9 mouse cellular contexts compared by ENCODE assay signal in genomic region chr4:127330181-127331100, GRCm38 (mm10). TPM values are rescaled to one million over a fixed set of nuclear protein-coding genes. Genes with fewer than 3 reads are reported as not detected.
A peak's percentile ranks its signal among the peaks of the same experiment; 100 is the strongest.
DNase-seq lines count a peak whose midpoint lies in the region; ATAC-seq and TF ChIP-seq lines count a peak whose summit lies in the region.
"Had no signal": no experiment of that assay in that cellular context is flagged by ENCODE, and none has a peak within 500 bp of the region (broad histone marks: within the 10 kb centered on the region; RNA-seq: fewer than 3 reads in every experiment).

Gene Gjb3 (minus strand): TSS chr4:127330844.

- H3K27ac ChIP-seq in heart, embryonic 15.5 days, result no peak within 1 kb of the TSS
- no peak within 1 kb of the TSS for H3K27ac ChIP-seq in forebrain, embryonic 15.5 days (replicated peaks)
- H3K27ac ChIP-seq in liver, postnatal 0 days (ENCODE audit: low read depth), result no peak within 1 kb of the TSS
- H3K27ac ChIP-seq: macrophage had no signal

- peaks cover 17% of the 10 kb centered on the region for H3K4me1 ChIP-seq in heart, embryonic 15.5 days (replicated peaks)
- peaks cover 18% of the 10 kb centered on the region for H3K4me1 ChIP-seq in forebrain, embryonic 15.5 days
- H3K4me1 ChIP-seq in liver, postnatal 0 days (ENCODE audit: insufficient read depth), result no peaks in the 10 kb centered on the region; the same call in 1 of the 2 replicates

- no peaks in the 10 kb centered on the region for H3K36me3 ChIP-seq in heart, embryonic 15.5 days
- no peaks in the 10 kb centered on the region for H3K36me3 ChIP-seq in forebrain, embryonic 15.5 days
- no peaks in the 10 kb centered on the region for H3K36me3 ChIP-seq in liver, postnatal 0 days (replicated peaks; ENCODE audit: insufficient read depth, low read length)

- no peak within 1 kb of the TSS for H3K9ac ChIP-seq in heart, embryonic 15.5 days
- no peak within 1 kb of the TSS; the same call in 1 of the 2 replicates for H3K9ac ChIP-seq in forebrain, embryonic 15.5 days (replicated peaks)
- no peak within 1 kb of the TSS for H3K9ac ChIP-seq in liver, postnatal 0 days (replicated peaks)

- H3K9me3 ChIP-seq in heart, embryonic 15.5 days (replicated peaks), result no peaks in the 10 kb centered on the region
- H3K9me3 ChIP-seq in forebrain, embryonic 15.5 days, result no peaks in the 10 kb centered on the region
- no peaks in the 10 kb centered on the region for H3K9me3 ChIP-seq in liver, postnatal 0 days (ENCODE audit: low read length)

- intact Hi-C loops in heart, postnatal 10 days (cut with DNase I), result no loop called here

- peak within 1 kb of the TSS; percentile 60 for H3K4me2 ChIP-seq in heart, embryonic 15.5 days
- peak within 1 kb of the TSS; percentile 44 for H3K4me2 ChIP-seq in forebrain, embryonic 15.5 days (replicated peaks)
- peak within 1 kb of the TSS; percentile 56 for H3K4me2 ChIP-seq in liver, postnatal 0 days (ENCODE audit: low read depth, low read length)

- no peak for ATAC-seq in heart, embryonic 15.5 days (replicated peaks; ENCODE audit: insufficient number of reproducible peaks, insufficient read depth, low FRiP score, low read depth)
- ATAC-seq in forebrain, embryonic 15.5 days (replicated peaks), result peak; percentile 35; the same call in 1 of the 2 replicates
- ATAC-seq in liver, postnatal 0 days, result no peak

- 2% methylated on average over 49 of the region's 49 CpGs for WGBS in heart, embryonic 15.5 days
- WGBS in forebrain, embryonic 15.5 days, result 1% methylated on average over 49 of the region's 49 CpGs
- WGBS in liver, postnatal 0 days (ENCODE audit: insufficient replicate concordance), result 3% methylated on average over 48 of the region's 49 CpGs

- peaks cover 76% of the 10 kb centered on the region for H3K27me3 ChIP-seq in heart, embryonic 15.5 days
- peaks cover 41% of the 10 kb centered on the region for H3K27me3 ChIP-seq in forebrain, embryonic 15.5 days
- peaks cover 29% of the 10 kb centered on the region for H3K27me3 ChIP-seq in liver, postnatal 0 days (ENCODE audit: insufficient read depth, low read length)

- H3K4me3 ChIP-seq in heart, embryonic 15.5 days, result peak within 1 kb of the TSS; percentile 28
- peak within 1 kb of the TSS; percentile 22 for H3K4me3 ChIP-seq in forebrain, embryonic 15.5 days
- H3K4me3 ChIP-seq in liver, postnatal 0 days (ENCODE audit: low read depth, low read length), result peak within 1 kb of the TSS; percentile 26

- DNase-seq in heart, postnatal 10 days, result no peak
- DNase-seq in NIH3T3 (ENCODE audit: low read depth), result peak; percentile 70
- DNase-seq in liver, postnatal 0 days, result no peak
- DNase-seq in natural killer cell, adult 2 months (ENCODE audit: low spot score in 2 of 2), result no peak
- no peak for DNase-seq in cerebellum, adult 9-11 months
- DNase-seq in frontal cortex, postnatal 25 days (ENCODE audit: low spot score in 2 of 2), result no peak

- no peak for TF ChIP-seq CTCF in liver, postnatal 0 days (IDR thresholded peaks at IDR 0.05; ENCODE audit: low read depth)

- no peak for TF ChIP-seq EP300 in liver, postnatal 0 days (IDR thresholded peaks at IDR 0.05; ENCODE audit: low read depth)

RNA-seq across cellular contexts. Expression of gene Gjb3, which starts in this region (rescaled TPM):
- polyA plus RNA-seq in heart, embryonic 15.5 days (2015; fragmentation: Nextera tagmentation; extraction: Ambion mirVana), result 0.08 and 0.42 TPM in 2 replicates
- total RNA-seq in heart, postnatal 10 days (2021), result under 1 TPM; 0.22 to 0.37 TPM
- polyA plus RNA-seq in forebrain, embryonic 15.5 days (2015; fragmentation: Nextera tagmentation; extraction: Ambion mirVana), result not detected in 2 replicates
- polyA plus RNA-seq in liver, postnatal 0 days (2015; fragmentation: Nextera tagmentation; extraction: Ambion mirVana), result 0.24 and 0.34 TPM in 2 replicates
- polyA plus RNA-seq: macrophage had no signal

Comparison
In these comparisons a context has a peak if more than half of its experiments do, and no peak if none do; other contexts are left out.
1. Peak in ATAC-seq, H3K4me3 ChIP-seq and H3K4me2 ChIP-seq in forebrain, embryonic 15.5 days; RNA of the gene not detected or under 1 TPM.